Mouse (Mus musculus) lung, embryonic 14.5 days (tissue): Measurements from ENCODE around the gene Gm21190. TPM values are rescaled to one million over a fixed set of nuclear protein-coding genes. Genes with fewer than 3 reads are reported as not detected.
"Not testable (repeated sequence)": the region's sequence is repeated elsewhere in the genome, so short reads cannot be mapped to it uniquely, and the experiment has no call there.

Experiments used
- ATAC-seq: fragments of 200-750 bp; cut with Nextera tagmentation; 2 replicates; pipeline ENCODE4 v1.8.0; 2017; ENCODE audit warnings: mild to moderate bottlenecking, moderate TSS enrichment, moderate library complexity; ENCODE audit not compliant: insufficient read depth
- DNase-seq: peaks from one replicate; pipeline ENCODE4 v3.0.0-alpha.2; 2015
- H3K27ac ChIP-seq: fragments of 300-500 bp; sonication (generic); 2 replicates; pipeline ENCODE4 v1.5.1; 2014; ENCODE audit warnings: low read depth, mild to moderate bottlenecking, moderate library complexity
- H3K27me3 ChIP-seq: fragments of 300-500 bp; sonication (generic); 2 replicates; pipeline ENCODE4 v1.6.1; 2014; ENCODE audit warnings: low read length, control low read depth; ENCODE audit not compliant: insufficient read depth
- H3K36me3 ChIP-seq: fragments of 300-500 bp; sonication (generic); 2 replicates; pipeline ENCODE4 v1.6.1; 2014; ENCODE audit warnings: control low read depth; ENCODE audit not compliant: insufficient read depth
- H3K4me1 ChIP-seq: fragments of 300-500 bp; sonication (generic); 2 replicates; pipeline ENCODE4 v1.6.1; 2014; ENCODE audit warnings: antibody characterized with exemption, control low read depth; ENCODE audit not compliant: insufficient read depth
- H3K4me2 ChIP-seq: fragments of 300-500 bp; sonication (generic); 2 replicates; pipeline ENCODE4 v1.6.1; 2014; ENCODE audit warnings: mild to moderate bottlenecking
- H3K4me3 ChIP-seq: fragments of 300-500 bp; sonication (generic); 2 replicates; pipeline ENCODE4 v1.5.1; 2014; ENCODE audit warnings: low read depth, low read length
- H3K9ac ChIP-seq: fragments of 300-500 bp; sonication (generic); 2 replicates; pipeline ENCODE4 v1.6.1; 2014
- H3K9me3 ChIP-seq: fragments of 300-500 bp; sonication (generic); 2 replicates; pipeline ENCODE4 v1.6.1; 2016; ENCODE audit warnings: low read depth, low read length, control low read depth
- CTCF ChIP-seq: IDR thresholded peaks from 2 replicates; pipeline ENCODE4 v1.5.1; 2016; ENCODE audit warnings: antibody characterized with exemption, low read depth
- WGBS: fragments of 180-500 bp; shearing (Covaris S2); extraction: QIAGEN DNeasy Blood & Tissue Kit; methylation state at CpG from one replicate; pipeline ENCODE4 v1.1.7; 2014; 5-methylcytosine and 5-hydroxymethylcytosine counted together
- polyA plus RNA-seq: library from polyadenylated mRNA; unstranded; fragments of >200 nt; fragmentation: Nextera tagmentation; extraction: Ambion mirVana; gene quantifications from 2 replicates; pipeline ENCODE4 v1.2.1, GENCODE M21; 2014

Gm21190 gene
- polyA plus RNA-seq: not detected in 2 replicates

GRCm38 (mm10) chr5:15529122-15529521 is at the start of gene Gm21190:
Gene Gm21190 (minus strand): TSS chr5:15529222.
- not testable (repeated sequence) for H3K4me2 ChIP-seq, H3K9me3 ChIP-seq, H3K27ac ChIP-seq, H3K27me3 ChIP-seq, ATAC-seq, H3K36me3 ChIP-seq, DNase-seq, H3K4me3 ChIP-seq, H3K9ac ChIP-seq, H3K4me1 ChIP-seq
- no CpG with 5 or more reads among the region's 1 CpGs for WGBS

GRCm38 (mm10) chr5:15577033-15577432 is 48.0 kb upstream of the Gm21190 start, which contains the start of gene Gm21083:
Gene Gm21083 (plus strand): TSS chr5:15577333.
- not testable (repeated sequence) for ATAC-seq, H3K36me3 ChIP-seq, H3K27me3 ChIP-seq, H3K9me3 ChIP-seq, H3K4me1 ChIP-seq, H3K9ac ChIP-seq, H3K27ac ChIP-seq, H3K4me2 ChIP-seq, DNase-seq, H3K4me3 ChIP-seq
- WGBS: no CpG with 5 or more reads among the region's 1 CpGs

- not testable (repeated sequence) for H3K27ac ChIP-seq, H3K27me3 ChIP-seq, DNase-seq, H3K4me3 ChIP-seq, H3K9ac ChIP-seq, H3K4me2 ChIP-seq, H3K36me3 ChIP-seq, ATAC-seq, H3K9me3 ChIP-seq, H3K4me1 ChIP-seq
These were observed 44.7 kb upstream of the Gm21190 start for GRCm38 (mm10) chr5:15573735-15574134.

- ATAC-seq, H3K27ac ChIP-seq, H3K4me2 ChIP-seq, H3K9ac ChIP-seq, H3K4me3 ChIP-seq, H3K9me3 ChIP-seq, H3K4me1 ChIP-seq, DNase-seq, H3K36me3 ChIP-seq, H3K27me3 ChIP-seq: not testable (repeated sequence)
- 77% methylated on average over 3 of the region's 3 CpGs for WGBS
These were observed 32.6 kb upstream of the Gm21190 start for GRCm38 (mm10) chr5:15561425-15562264.

- H3K36me3 ChIP-seq, H3K27ac ChIP-seq, H3K9ac ChIP-seq, H3K27me3 ChIP-seq, H3K4me3 ChIP-seq, H3K9me3 ChIP-seq, H3K4me2 ChIP-seq, H3K4me1 ChIP-seq: not testable (repeated sequence)
- ATAC-seq: peak; percentile 92
- WGBS: 40% methylated on average over 1 of the region's 1 CpGs
- DNase-seq: peak; percentile 85
These were observed 29.6 kb upstream of the Gm21190 start for GRCm38 (mm10) chr5:15558654-15559053.

- not testable (repeated sequence) for H3K27me3 ChIP-seq, H3K36me3 ChIP-seq, H3K4me3 ChIP-seq, H3K9ac ChIP-seq, H3K9me3 ChIP-seq, ATAC-seq, H3K4me2 ChIP-seq, H3K27ac ChIP-seq, H3K4me1 ChIP-seq
- peak; percentile 66 for DNase-seq
- WGBS: 11% methylated on average over 3 of the region's 3 CpGs
- peak; percentile 44 for TF ChIP-seq CTCF
These were observed 20.6 kb upstream of the Gm21190 start for GRCm38 (mm10) chr5:15549606-15550005.

- not testable (repeated sequence) for ATAC-seq, H3K27ac ChIP-seq, H3K9me3 ChIP-seq, H3K4me1 ChIP-seq, H3K27me3 ChIP-seq, DNase-seq, H3K36me3 ChIP-seq, H3K4me2 ChIP-seq, H3K4me3 ChIP-seq, H3K9ac ChIP-seq
- 42% methylated on average over 1 of the region's 1 CpGs for WGBS
These were observed 20.1 kb upstream of the Gm21190 start for GRCm38 (mm10) chr5:15549134-15549533.

- 76% methylated on average over 6 of the region's 6 CpGs for WGBS
- H3K4me1 ChIP-seq, H3K27ac ChIP-seq, H3K9me3 ChIP-seq, ATAC-seq, DNase-seq, H3K4me3 ChIP-seq, H3K27me3 ChIP-seq, H3K36me3 ChIP-seq, H3K9ac ChIP-seq, H3K4me2 ChIP-seq: not testable (repeated sequence)
These were observed 19.6 kb upstream of the Gm21190 start for GRCm38 (mm10) chr5:15548642-15549041.

- H3K9me3 ChIP-seq: not testable (repeated sequence)
These were observed 6.6 kb downstream of the Gm21190 start for GRCm38 (mm10) chr5:15522470-15522869.

GRCm38 (mm10) chr5:15522028-15522427 is 7.0 kb downstream of the Gm21190 start:
- 30% methylated on average over 2 of the region's 2 CpGs for WGBS
- not testable (repeated sequence) for H3K27ac ChIP-seq, H3K4me2 ChIP-seq, H3K36me3 ChIP-seq, ATAC-seq, H3K27me3 ChIP-seq, H3K4me3 ChIP-seq, H3K9ac ChIP-seq, DNase-seq, H3K9me3 ChIP-seq, H3K4me1 ChIP-seq

More at GRCm38 (mm10) chr5:15522470-15522869, 6.6 kb downstream of the Gm21190 start:
- H3K27ac ChIP-seq, H3K9ac ChIP-seq, H3K4me3 ChIP-seq, H3K4me2 ChIP-seq, DNase-seq, ATAC-seq, H3K36me3 ChIP-seq, H3K4me1 ChIP-seq, H3K27me3 ChIP-seq: not testable (repeated sequence)
